Mouse (Mus musculus) adrenal gland, postnatal 25 days (tissue): ENCODE results near the gene Diras2. TPM values are rescaled to one million over a fixed set of nuclear protein-coding genes. Genes with fewer than 3 reads are reported as not detected.

Source experiments
- DNase-seq: peaks from one replicate; pipeline ENCODE4 v3.0.0; 2021; ENCODE audit warnings: mixed read lengths
- total RNA-seq: library from RNA; stranded (reverse); gene quantifications from 2 replicates; pipeline ENCODE4 v1.2.3, GENCODE M21; 2021

Gene Diras2
- total RNA-seq, 1 experiment from 2014 or later = 5.8 TPM

GRCm38 (mm10) chr13:52552822-52553477 is 21.9 kb upstream of the Diras2 start:
- DNase-seq = no peak

- DNase-seq = no peak
Observed at GRCm38 (mm10) chr13:52551275-52551674, 20.2 kb upstream of the Diras2 start.

GRCm38 (mm10) chr13:52550690-52551193 is 19.7 kb upstream of the Diras2 start:
- DNase-seq = no peak

- DNase-seq = no peak
Observed at GRCm38 (mm10) chr13:52546288-52546687, 15.2 kb upstream of the Diras2 start.

- DNase-seq = no peak
Observed at GRCm38 (mm10) chr13:52542636-52543035, 11.6 kb upstream of the Diras2 start.

DNA sequence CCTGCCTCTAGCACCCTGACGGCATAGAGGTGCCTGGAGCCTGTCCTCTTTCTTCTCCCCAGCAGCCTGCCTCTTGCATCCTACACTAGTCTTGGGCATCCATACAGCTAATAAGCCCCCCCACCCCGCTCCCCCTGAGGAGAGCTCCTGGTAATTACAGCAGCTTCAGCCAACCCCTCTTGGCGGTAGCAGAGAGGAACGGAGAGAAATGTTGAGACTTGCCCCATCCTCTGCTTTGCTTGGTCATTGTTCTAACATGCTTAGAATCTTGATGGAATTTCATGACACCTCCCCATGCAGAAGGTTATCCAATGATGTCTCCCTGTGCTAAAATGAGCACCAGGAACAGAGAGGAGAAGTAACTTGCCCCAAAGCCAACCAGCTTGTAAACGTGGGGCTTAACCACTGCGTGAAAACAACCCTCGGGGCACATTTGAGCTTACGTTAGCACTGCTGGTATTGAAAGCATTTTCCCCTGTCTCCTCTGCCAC is 11.0 kb upstream of the Diras2 start:
- no peak for DNase-seq

DNA sequence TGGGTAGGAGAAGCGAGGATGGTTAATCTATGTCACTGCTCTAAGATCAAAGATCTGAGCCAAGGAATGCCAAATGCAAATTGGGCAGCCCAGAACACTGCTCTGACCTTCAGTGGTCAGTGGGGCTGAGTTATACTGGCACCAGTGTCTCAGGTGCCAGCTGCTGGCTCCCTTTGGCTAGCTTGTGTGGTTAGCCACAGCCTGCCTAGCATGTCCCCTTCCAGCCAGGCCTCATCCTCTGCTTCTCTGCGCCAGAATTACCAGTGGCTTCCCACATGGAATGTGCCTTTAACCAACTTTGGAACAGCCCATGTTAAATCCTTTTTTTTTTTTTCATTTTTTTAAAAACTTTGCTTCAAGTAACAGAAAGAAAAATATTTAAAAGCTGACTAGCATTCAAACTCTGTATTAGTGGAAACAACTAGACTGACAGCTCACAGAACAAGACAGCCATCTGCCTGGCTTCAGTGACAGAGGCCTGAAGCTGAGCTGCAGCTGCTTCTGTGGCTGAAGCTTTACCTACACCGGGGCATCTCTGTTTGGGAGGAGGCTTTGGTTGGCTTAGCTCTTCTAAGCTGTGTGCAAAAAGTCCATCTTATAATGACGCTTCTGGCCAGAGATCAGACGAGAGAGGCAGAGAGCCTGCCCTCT is 10.4 kb upstream of the Diras2 start:
- DNase-seq = no peak

GRCm38 (mm10) chr13:52539461-52539860 is 8.4 kb upstream of the Diras2 start:
- DNase-seq = no peak

GRCm38 (mm10) chr13:52538588-52539116 is 7.6 kb upstream of the Diras2 start:
- DNase-seq = no peak

- DNase-seq = no peak
Observed at GRCm38 (mm10) chr13:52537754-52538587, 6.9 kb upstream of the Diras2 start.

- peak; percentile 68 for DNase-seq
Observed at GRCm38 (mm10) chr13:52535542-52535941, 4.5 kb upstream of the Diras2 start.

DNA sequence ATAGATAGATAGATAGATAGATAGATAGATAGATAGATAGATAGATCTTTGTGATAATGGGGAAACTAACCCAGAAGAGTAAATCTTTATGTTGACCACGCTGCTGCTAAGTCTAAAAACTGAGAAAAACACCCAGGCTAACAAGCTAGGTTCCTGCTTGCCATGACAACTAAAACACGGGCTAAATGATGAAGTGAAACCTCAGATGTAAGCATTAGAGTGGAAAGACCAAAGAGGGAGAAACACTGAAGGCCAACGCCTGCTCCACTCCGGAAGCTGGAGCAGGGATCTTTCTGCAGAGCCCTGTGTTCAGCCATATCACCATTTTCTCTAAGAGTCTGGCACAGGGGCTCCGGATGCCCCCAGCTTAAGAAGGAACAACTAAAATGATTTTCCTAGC is 2.6 kb upstream of the Diras2 start:
- no peak for DNase-seq

DNA sequence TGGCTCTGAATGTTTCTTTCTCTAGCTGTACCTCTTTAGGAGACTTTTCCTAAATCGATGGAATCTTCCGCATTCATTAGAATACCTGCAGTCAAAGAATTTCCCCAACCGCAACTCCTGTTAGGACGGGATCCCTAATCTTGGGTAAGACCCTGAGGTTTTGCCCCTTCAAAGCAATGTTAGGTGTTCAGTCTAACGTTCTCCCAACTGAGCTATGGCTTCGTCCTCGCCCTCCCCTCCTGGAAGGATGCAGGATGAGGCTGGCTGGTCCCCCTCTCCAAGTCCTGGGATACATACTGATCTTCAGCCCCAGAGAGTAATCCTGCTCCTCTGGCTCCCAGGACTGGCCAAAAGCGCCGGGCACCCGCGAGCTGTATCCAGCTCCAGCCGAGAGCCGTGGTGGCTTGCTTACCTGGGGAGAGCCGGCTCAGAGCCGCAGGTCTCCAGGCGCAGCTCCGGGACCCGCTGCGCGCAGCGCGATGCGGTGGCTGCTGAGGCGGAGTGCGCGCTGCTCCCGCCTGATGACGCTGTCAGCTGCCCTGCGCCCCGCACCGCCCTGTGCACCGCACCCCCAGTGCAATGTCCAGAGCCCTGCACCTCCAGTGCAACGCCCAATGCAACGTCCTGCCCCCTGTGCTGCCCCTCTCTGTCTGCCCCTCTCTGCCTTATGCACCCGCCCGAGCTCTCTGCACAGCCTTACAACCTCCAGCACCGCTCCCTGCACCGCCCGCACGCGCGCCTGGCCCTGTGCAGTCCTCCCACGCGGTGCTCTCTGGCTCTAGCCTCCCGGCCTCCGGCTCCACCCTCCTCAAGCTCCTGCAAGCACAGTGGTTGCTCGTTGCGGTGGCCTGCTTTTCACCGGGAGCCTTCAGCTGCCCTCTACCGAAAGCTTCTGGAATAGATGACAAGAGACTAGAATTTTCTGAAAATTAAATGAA is 802 bp downstream of the Diras2 start:
- DNase-seq = peak; percentile 75

DNA sequence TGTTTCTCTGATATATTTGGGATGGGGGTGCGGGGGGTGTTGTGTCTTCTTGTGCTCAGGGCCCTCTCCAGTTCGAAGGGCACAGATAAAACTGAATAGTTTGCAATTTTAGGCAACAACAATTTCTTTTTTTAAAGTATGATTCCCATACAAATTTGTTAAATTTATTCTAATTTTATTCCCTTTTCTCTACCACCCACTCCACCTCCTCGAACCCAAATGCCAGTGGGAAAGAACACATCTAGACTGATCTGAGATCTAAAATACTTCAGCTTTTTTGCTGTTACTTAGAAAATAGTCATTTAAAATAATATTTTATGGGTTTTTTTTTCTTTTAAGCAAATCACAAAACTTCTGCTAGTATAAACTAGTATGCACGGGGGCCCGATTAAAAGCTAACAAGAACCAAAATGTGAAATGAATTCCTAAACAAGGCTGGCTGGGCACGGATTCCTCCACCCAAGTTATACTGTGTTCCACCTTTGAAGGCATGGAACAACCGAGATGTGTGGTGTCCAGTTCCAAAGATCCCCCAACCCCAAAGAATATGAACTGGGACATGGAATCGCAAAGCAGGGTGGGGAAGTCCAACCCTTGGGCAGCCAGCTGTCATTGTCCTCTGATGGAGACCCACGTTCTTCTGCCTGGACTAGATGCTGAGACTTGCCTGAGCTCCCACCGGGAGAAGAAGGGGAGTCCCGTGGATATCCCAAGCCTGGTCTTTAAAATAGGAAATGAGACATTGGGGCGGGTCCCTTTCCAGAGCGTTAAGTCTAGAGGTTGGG is 1.7 kb downstream of the Diras2 start:
- DNase-seq = no peak

GRCm38 (mm10) chr13:52528786-52529185 is 2.3 kb downstream of the Diras2 start:
- no peak for DNase-seq

- no peak for DNase-seq
Observed at GRCm38 (mm10) chr13:52528281-52528680, 2.8 kb downstream of the Diras2 start.

GRCm38 (mm10) chr13:52526249-52527035 is 4.6 kb downstream of the Diras2 start:
- DNase-seq = no peak

DNA sequence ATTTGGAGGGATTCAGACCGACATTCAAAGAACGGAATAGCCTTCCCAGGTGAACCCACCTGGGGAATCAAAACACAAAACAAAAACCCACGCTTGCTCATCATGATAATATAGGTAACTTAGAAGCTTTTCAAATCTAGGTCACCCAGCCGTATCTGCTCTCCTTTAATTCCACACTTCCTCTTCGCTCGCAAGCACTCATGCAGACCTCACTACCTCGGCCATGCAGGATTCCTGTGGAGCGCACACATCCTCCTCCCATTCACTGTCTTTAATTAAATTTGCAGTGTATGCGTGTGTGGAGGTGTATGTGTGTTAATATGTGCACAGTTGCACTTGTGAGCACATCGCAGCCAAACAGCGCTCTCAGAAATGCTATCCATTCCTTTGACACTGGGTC is 6.8 kb downstream of the Diras2 start:
- DNase-seq = no peak

- no peak for DNase-seq
Observed at GRCm38 (mm10) chr13:52521176-52521575, 9.9 kb downstream of the Diras2 start.

DNA sequence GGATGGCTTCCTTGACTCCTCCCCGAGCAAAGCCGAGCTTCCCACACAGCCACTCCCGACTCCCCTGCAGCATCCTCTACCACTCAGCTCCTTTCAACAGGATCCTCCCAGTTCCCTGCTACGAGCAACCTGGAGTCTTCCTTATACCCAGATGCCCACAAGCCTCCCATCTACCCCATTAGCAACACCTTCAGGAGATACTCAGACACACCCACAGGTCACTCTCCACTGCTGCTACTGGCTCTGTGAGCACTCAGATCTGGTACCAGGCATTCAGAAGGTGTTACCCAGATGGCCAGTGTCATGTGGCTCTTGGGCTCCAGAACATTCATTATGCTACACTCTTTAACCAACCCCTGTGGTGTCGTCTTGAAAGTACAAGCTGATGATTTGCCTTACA is 11.7 kb downstream of the Diras2 start:
- no peak for DNase-seq
